Mouse (Mus musculus): ENCODE measurements around the gene Gm36079.
"Not testable (repeated sequence)": the region's sequence is repeated elsewhere in the genome, so short reads cannot be mapped to it uniquely, and the experiment has no call there.

The Gm36079 gene

GRCm38 (mm10) chr13:120015348-120016007, 11.3 kb downstream of the Gm36079 start:
- not testable (repeated sequence) for DNase-seq

GRCm38 (mm10) chr13:120013962-120014361, 12.8 kb downstream of the Gm36079 start:
- not testable (repeated sequence) for DNase-seq

- not testable (repeated sequence) for DNase-seq
These were observed 13.3 kb downstream of the Gm36079 start for GRCm38 (mm10) chr13:120013544-120013943.

GRCm38 (mm10) chr13:120010068-120010467, 16.7 kb downstream of the Gm36079 start:
- DNase-seq = not testable (repeated sequence)

GRCm38 (mm10) chr13:119999215-119999614, 27.6 kb downstream of the Gm36079 start:
- DNase-seq = not testable (repeated sequence)

- DNase-seq = not testable (repeated sequence)
These were observed 28.2 kb downstream of the Gm36079 start for GRCm38 (mm10) chr13:119998442-119999086.

GRCm38 (mm10) chr13:119991917-119992496, 34.8 kb downstream of the Gm36079 start:
- DNase-seq = not testable (repeated sequence)

- DNase-seq = not testable (repeated sequence)
These were observed 35.5 kb downstream of the Gm36079 start for GRCm38 (mm10) chr13:119991264-119991663.

Data from thymus, adult 18-20 months (tissue).